Mouse (Mus musculus) liver, adult 2 months (tissue): ENCODE measurements around the gene Sema6b. TPM values are rescaled to one million over a fixed set of nuclear protein-coding genes. Genes with fewer than 3 reads are reported as not detected.
A peak's percentile ranks its signal among the peaks of the same experiment; 100 is the strongest.

Experiments
- DNase-seq: peaks from one replicate; pipeline ENCODE4 v3.0.0-alpha.2; 2011; ENCODE audit warnings: low read depth, low spot score; ENCODE audit errors: extremely low read depth
- H3K27ac ChIP-seq: fragments of 200-500 bp; replicated peaks from 2 replicates; pipeline ENCODE4 v1.5.1; 2012; ENCODE audit warnings: low read depth, mild to moderate bottlenecking, control low read depth, inconsistent platforms, low read length; ENCODE audit not compliant: insufficient read depth
- H3K27me3 ChIP-seq: fragments of 200-500 bp; 2 replicates; pipeline ENCODE4 v1.6.1; 2012; ENCODE audit warnings: mild to moderate bottlenecking, moderate library complexity, low read length, inconsistent platforms; ENCODE audit not compliant: control insufficient read depth, insufficient read depth
- H3K36me3 ChIP-seq: fragments of 200-500 bp; 2 replicates; pipeline ENCODE4 v1.6.1; 2012; ENCODE audit warnings: low read length, inconsistent platforms; ENCODE audit not compliant: control insufficient read depth, insufficient read depth
- H3K4me1 ChIP-seq: fragments of 200-500 bp; 2 replicates; pipeline ENCODE4 v1.6.1; 2011; ENCODE audit warnings: low read length; ENCODE audit not compliant: control insufficient read depth, insufficient read depth
- H3K4me3 ChIP-seq: fragments of 200-500 bp; 2 replicates; pipeline ENCODE4 v1.5.1; 2011; ENCODE audit warnings: low read depth, mild to moderate bottlenecking, control low read depth, low read length, moderate library complexity; ENCODE audit not compliant: insufficient read depth
- H3K79me2 ChIP-seq: fragments of 200-500 bp; 2 replicates; pipeline ENCODE4 v1.6.1; 2012; ENCODE audit warnings: inconsistent platforms, mild to moderate bottlenecking, low read length, moderate library complexity; ENCODE audit not compliant: control insufficient read depth, insufficient read depth
- H3K9ac ChIP-seq: fragments of 200-500 bp; 2 replicates; pipeline ENCODE4 v1.6.1; 2012; ENCODE audit warnings: low read depth, mild to moderate bottlenecking, control low read depth, inconsistent platforms, low read length
- CTCF ChIP-seq: fragments of 200-500 bp; IDR thresholded peaks from 2 replicates; pipeline ENCODE4 v1.5.1; 2011; ENCODE audit warnings: low read depth, low read length, control low read depth
- POLR2A ChIP-seq: fragments of 200-500 bp; IDR thresholded peaks from 2 replicates; pipeline ENCODE4 v1.6.1; 2011; ENCODE audit warnings: low read length, control low read depth; ENCODE audit not compliant: insufficient read depth; ENCODE audit errors: extremely low read depth
- WGBS: fragments of 180-500 bp; shearing (Covaris S2); methylation state at CpG from one replicate; pipeline ENCODE4 v1.1.7; 2018; 5-methylcytosine and 5-hydroxymethylcytosine counted together
- polyA plus RNA-seq: library from polyadenylated mRNA; depleted of rRNA; stranded (reverse); fragments of >200 nt; gene quantifications from 2 replicates; pipeline ENCODE4 v1.2.3, GENCODE M21; 2012
- total RNA-seq: library from RNA; depleted of rRNA; stranded (reverse); fragments of >200 nt; gene quantifications from 2 replicates; pipeline ENCODE4 v1.2.3, GENCODE M21; 2014

The Sema6b gene
- total and polyA plus RNA-seq, 2 experiments: 1.3 to 3.9 TPM

GRCm38 (mm10) chr17:56141702-56142605, 1.8 kb upstream of the Sema6b start:
- Histone ChIP-seq H3K27ac (no peak overlapping the region), H3K4me3 (peak overlapping the region; percentile 29; the same call in 1 of the 2 replicates), H3K27me3 (peaks cover 15% of the 10 kb centered on the region), H3K79me2 (no peaks in the 10 kb centered on the region), H3K36me3 (no peaks in the 10 kb centered on the region), H3K4me1 (no peaks in the 10 kb centered on the region), H3K9ac (no peak overlapping the region)
- TF ChIP-seq CTCF (no peak), POLR2A (no peak)
- 5% methylated on average over 45 of the region's 47 CpGs for WGBS
- no peak for DNase-seq

GRCm38 (mm10) chr17:56139355-56139754, 788 bp downstream of the Sema6b start:
- peaks cover 15% of the 10 kb centered on the region for H3K27me3 ChIP-seq
- H3K4me1 ChIP-seq: peaks cover 2% of the 10 kb centered on the region; the same call in 1 of the 2 replicates
- no peaks in the 10 kb centered on the region for H3K36me3 ChIP-seq
- peak overlapping the region; percentile 52; the same call in 1 of the 2 replicates for H3K9ac ChIP-seq
- peak overlapping the region; percentile 70; the same call in 1 of the 2 replicates for H3K4me3 ChIP-seq
- WGBS: 17% methylated on average over 21 of the region's 21 CpGs
- H3K79me2 ChIP-seq: no peaks in the 10 kb centered on the region
- H3K27ac ChIP-seq: no peak overlapping the region
- DNase-seq: no peak
- no peak for TF ChIP-seq POLR2A
- no peak for TF ChIP-seq CTCF

GRCm38 (mm10) chr17:56137839-56138613, 2.1 kb downstream of the Sema6b start:
- Histone ChIP-seq H3K79me2 (no peaks in the 10 kb centered on the region), H3K27me3 (peaks cover 15% of the 10 kb centered on the region), H3K36me3 (no peaks in the 10 kb centered on the region), H3K4me1 (peaks cover 5% of the 10 kb centered on the region; the same call in 1 of the 2 replicates), H3K4me3 (no peak overlapping the region), H3K9ac (no peak overlapping the region), H3K27ac (no peak overlapping the region)
- no peak for DNase-seq
- WGBS: 43% methylated on average over 25 of the region's 25 CpGs
- TF ChIP-seq POLR2A (no peak), CTCF (no peak)

GRCm38 (mm10) chr17:56136558-56136957, 3.6 kb downstream of the Sema6b start:
- Histone ChIP-seq H3K4me1 (peaks cover 5% of the 10 kb centered on the region; the same call in 1 of the 2 replicates), H3K4me3 (no peak overlapping the region), H3K36me3 (no peaks in the 10 kb centered on the region), H3K27me3 (peaks cover 8% of the 10 kb centered on the region), H3K27ac (peak overlapping the region; percentile 32; the same call in 1 of the 2 replicates), H3K9ac (no peak overlapping the region), H3K79me2 (no peaks in the 10 kb centered on the region)
- WGBS: 88% methylated on average over 7 of the region's 7 CpGs
- no peak for DNase-seq
- no peak for TF ChIP-seq CTCF
- TF ChIP-seq POLR2A: no peak

- no peaks in the 10 kb centered on the region for H3K79me2 ChIP-seq
- DNase-seq: peak; percentile 23
- TF ChIP-seq CTCF (peak; percentile 97), POLR2A (no peak)
- peaks cover 5% of the 10 kb centered on the region; the same call in 1 of the 2 replicates for H3K4me1 ChIP-seq
- H3K27me3 ChIP-seq: no peaks in the 10 kb centered on the region; the same call in 1 of the 2 replicates
- H3K27ac ChIP-seq: peak overlapping the region; percentile 55
- H3K36me3 ChIP-seq: no peaks in the 10 kb centered on the region
- WGBS: 3% methylated on average over 27 of the region's 27 CpGs
- H3K9ac ChIP-seq: peak overlapping the region; percentile 54
- peak overlapping the region; percentile 56 for H3K4me3 ChIP-seq
Measured at GRCm38 (mm10) chr17:56134463-56134971, 5.6 kb downstream of the Sema6b start.
